Mouse (Mus musculus) cortical plate, adult 2 months (tissue): ENCODE measurements around the gene Shank2.

Source experiments
- CTCF ChIP-seq: fragments of 200-500 bp; IDR thresholded peaks from 2 replicates; pipeline ENCODE4 v1.5.1; 2011; ENCODE audit warnings: mild to moderate bottlenecking, control low read depth, low read length; ENCODE audit not compliant: insufficient read depth; ENCODE audit errors: extremely low read depth
- POLR2A ChIP-seq: fragments of 200-500 bp; IDR thresholded peaks from 2 replicates; pipeline ENCODE4 v1.6.1; 2011; ENCODE audit warnings: mild to moderate bottlenecking, low read length, control low read depth; ENCODE audit not compliant: insufficient read depth; ENCODE audit errors: extremely low read depth

- TF ChIP-seq CTCF (no peak), POLR2A (no peak)
Observed at GRCm38 (mm10) chr7:144285912-144286311, 284.2 kb downstream of the Shank2 start.
